Mouse (Mus musculus) right cerebral cortex, adult 18-20 months (tissue): Measurements from ENCODE around the gene Hes7.

ENCODE experiments used
- DNase-seq: peaks from one replicate; pipeline ENCODE4 v3.0.0; 2022; ENCODE audit warnings: mixed read lengths

Gene Hes7

GRCm38 (mm10) chr11:69120221-69121000 lies at the start of gene Hes7:
TSS of gene Hes7 (plus strand) at chr11:69120404.
- no peak for DNase-seq

GRCm38 (mm10) chr11:69070590-69071222 lies 49.5 kb upstream of the Hes7 start, which contains the start of gene Tmem107:
TSS of gene Tmem107 (plus strand) at chr11:69070806.
- DNase-seq = peak; percentile 96

- DNase-seq = no peak
Measured at GRCm38 (mm10) chr11:69071262-69071661, 48.9 kb upstream of the Hes7 start.

- no peak for DNase-seq
Measured at GRCm38 (mm10) chr11:69072234-69072633, 48.0 kb upstream of the Hes7 start.

- no peak for DNase-seq
Measured at GRCm38 (mm10) chr11:69072666-69073064, 47.5 kb upstream of the Hes7 start.

- DNase-seq = peak; percentile 91
Measured at GRCm38 (mm10) chr11:69073065-69073888, 46.9 kb upstream of the Hes7 start.

- DNase-seq = no peak
Measured at GRCm38 (mm10) chr11:69073951-69074775, 46.0 kb upstream of the Hes7 start.

- DNase-seq = no peak
Measured at GRCm38 (mm10) chr11:69074776-69075069, 45.5 kb upstream of the Hes7 start.

GRCm38 (mm10) chr11:69075764-69076479 lies 44.3 kb upstream of the Hes7 start:
- DNase-seq = no peak

- DNase-seq = no peak
Measured at GRCm38 (mm10) chr11:69076572-69076971, 43.6 kb upstream of the Hes7 start.

GRCm38 (mm10) chr11:69077316-69077715 lies 42.9 kb upstream of the Hes7 start:
- no peak for DNase-seq

- DNase-seq = no peak
Measured at GRCm38 (mm10) chr11:69078041-69078440, 42.2 kb upstream of the Hes7 start.

- no peak for DNase-seq
Measured at GRCm38 (mm10) chr11:69078805-69079438, 41.3 kb upstream of the Hes7 start.

- no peak for DNase-seq
Measured at GRCm38 (mm10) chr11:69080102-69080854, 39.9 kb upstream of the Hes7 start.

GRCm38 (mm10) chr11:69080855-69081222 lies 39.4 kb upstream of the Hes7 start:
- no peak for DNase-seq

- DNase-seq = no peak
Measured at GRCm38 (mm10) chr11:69081613-69082012, 38.6 kb upstream of the Hes7 start.

- DNase-seq = no peak
Measured at GRCm38 (mm10) chr11:69085608-69086007, 34.6 kb upstream of the Hes7 start.

GRCm38 (mm10) chr11:69086390-69086789 lies 33.8 kb upstream of the Hes7 start:
- DNase-seq = peak; percentile 80

- DNase-seq = peak; percentile 73
Measured at GRCm38 (mm10) chr11:69087082-69087481, 33.1 kb upstream of the Hes7 start.

GRCm38 (mm10) chr11:69087597-69087996 lies 32.6 kb upstream of the Hes7 start:
- no peak for DNase-seq
